Mouse (Mus musculus) urinary bladder, postnatal 25 days (tissue): ENCODE measurements around the gene Msh4.
"Not testable (repeated sequence)": the region's sequence is repeated elsewhere in the genome, so short reads cannot be mapped to it uniquely, and the experiment has no call there.

Source experiments
- DNase-seq: peaks from one replicate; pipeline ENCODE4 v3.0.0; 2022; ENCODE audit warnings: low spot score

Gene Msh4

GRCm38 (mm10) chr3:153911197-153911881 is 5.4 kb upstream of the Msh4 start:
- no peak for DNase-seq

DNA sequence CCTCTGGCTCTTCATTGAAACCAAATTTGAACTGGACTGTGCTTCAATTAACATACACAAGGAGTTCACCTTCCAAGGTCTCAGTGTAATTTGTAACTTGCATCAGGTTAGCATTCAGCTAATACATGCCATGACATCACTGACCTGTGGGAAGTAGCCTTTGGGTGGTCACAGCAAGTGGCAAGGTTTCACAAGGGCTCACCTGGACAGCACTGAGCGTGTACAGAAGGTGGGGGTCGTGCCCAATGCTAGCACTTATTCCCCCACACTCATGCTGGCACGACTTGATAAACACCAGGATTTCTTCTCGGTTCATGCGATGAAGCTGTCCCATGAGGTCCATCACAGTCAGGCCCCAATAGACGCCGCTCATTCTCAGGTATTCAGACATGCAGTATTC is 4.6 kb upstream of the Msh4 start:
- DNase-seq, result no peak

GRCm38 (mm10) chr3:153908919-153909318 is 3.0 kb upstream of the Msh4 start:
- DNase-seq, result no peak

GRCm38 (mm10) chr3:153905251-153906135 is 445 bp downstream of the Msh4 start:
- DNase-seq, result no peak

- DNase-seq, result peak; percentile 26
These were observed 1.4 kb downstream of the Msh4 start for GRCm38 (mm10) chr3:153904586-153904985.

- no peak for DNase-seq
These were observed 3.3 kb downstream of the Msh4 start for GRCm38 (mm10) chr3:153902595-153902994.

- DNase-seq, result no peak
These were observed 4.0 kb downstream of the Msh4 start for GRCm38 (mm10) chr3:153901904-153902303.

- DNase-seq, result no peak
These were observed 8.7 kb downstream of the Msh4 start for GRCm38 (mm10) chr3:153897216-153897615.

DNA sequence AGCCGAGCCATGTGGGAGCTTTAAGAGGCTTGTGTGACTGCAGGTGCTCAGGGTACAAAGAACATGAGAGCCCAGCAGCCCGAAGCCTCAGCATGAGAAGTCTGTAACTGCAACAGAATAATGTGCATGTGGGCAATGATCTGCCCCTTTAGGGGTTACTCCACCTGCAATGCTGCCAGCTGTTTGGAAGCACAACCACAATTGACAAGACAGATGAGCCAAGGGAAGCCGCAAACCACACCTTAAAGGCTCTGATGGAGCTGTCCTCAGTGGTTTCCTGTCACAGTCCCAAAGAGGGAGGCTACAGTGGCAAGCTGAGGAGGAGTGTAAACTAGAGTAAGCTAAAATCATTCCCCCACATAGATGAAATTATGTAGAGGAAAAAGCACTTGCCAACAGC is 10.5 kb downstream of the Msh4 start:
- no peak for DNase-seq

DNA sequence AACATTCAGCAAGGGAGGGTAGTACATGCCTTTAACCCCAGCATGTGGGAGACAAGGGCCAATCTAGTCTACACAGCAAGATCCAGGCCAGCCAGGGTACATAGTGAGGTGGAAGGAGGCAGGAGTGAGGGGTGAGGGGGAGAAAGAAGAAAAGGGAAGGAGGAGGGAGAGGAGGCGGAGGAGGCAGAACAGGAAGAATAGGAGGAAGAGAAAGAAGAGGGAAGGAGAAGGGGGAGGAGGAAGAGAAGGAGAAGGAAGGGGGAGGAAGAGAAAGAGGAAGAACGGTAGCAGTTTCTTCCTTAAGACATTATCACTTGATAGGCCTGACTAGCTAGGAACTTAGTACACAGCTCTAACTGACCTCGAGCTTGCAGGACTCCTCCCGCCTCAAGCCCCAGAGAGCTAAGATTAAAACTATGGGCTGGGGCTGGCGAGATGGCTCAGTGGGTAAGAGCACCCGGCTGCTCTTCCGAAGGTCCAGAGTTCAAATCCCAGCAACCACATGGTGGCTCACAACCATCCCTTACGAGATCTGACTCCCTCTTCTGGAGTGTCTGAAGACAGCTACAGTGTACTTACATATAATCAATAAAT is 16.7 kb downstream of the Msh4 start:
- DNase-seq, result no peak

DNA sequence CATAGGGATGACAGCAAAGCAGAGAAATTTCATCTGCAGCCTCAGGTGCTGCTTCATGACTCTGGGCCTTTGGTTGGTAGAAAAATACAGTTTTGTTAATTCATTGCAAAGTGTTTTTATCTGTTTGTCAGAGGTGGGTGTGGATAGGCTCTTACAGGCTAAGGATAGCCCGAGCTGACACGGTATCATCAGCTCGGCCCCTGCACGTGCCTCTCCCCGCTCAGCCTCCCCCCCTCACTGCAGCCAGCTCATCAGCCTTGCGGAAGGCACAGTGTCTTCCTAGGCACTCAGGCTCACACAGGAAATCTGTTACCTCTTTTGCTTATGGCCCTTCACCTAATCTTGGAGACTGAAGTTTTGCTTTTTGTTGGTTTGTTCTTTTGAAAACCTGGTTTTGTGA is 17.8 kb downstream of the Msh4 start:
- no peak for DNase-seq

DNA sequence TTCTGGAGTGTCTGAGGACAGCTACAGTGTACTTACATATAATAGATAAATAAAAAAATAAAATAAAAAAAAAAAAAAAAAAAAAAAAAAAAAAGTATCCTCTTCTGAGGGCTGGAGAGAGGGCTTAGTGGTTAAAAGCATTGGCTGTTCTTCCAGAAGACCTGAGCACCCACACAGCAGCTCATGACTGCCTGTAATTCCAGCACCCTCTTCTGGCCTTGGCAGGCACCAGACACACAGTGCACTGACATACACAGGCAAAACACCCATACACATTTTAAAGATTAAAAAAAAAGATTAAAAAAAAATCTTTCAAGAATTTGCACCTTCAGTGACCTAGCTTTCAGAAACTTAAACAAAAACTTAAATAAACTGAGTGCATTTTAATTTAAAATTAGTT is 19.6 kb downstream of the Msh4 start:
- DNase-seq, result no peak

DNA sequence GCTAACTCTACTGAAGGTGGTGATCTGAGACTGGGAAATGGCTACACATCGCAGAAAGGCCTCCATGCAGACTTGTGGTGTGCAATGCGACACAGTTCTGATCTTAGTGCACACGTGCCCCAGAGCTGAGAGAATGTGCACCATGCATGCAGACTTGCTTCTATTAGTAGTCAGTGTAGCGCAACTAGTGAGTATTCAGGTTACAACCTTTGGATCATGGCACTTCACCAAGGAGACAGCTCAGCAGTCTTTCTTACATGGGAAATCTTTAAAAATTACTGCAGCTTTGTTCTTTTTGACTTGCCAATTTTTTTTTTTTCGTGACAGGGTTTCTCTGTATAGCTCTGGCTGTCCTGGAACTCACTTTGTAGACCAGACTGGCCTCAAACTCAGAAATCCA is 34.5 kb downstream of the Msh4 start:
- DNase-seq, result no peak

GRCm38 (mm10) chr3:153867149-153868136 is 38.5 kb downstream of the Msh4 start:
- no peak for DNase-seq

GRCm38 (mm10) chr3:153864636-153865429 is 41.1 kb downstream of the Msh4 start:
- no peak for DNase-seq

DNA sequence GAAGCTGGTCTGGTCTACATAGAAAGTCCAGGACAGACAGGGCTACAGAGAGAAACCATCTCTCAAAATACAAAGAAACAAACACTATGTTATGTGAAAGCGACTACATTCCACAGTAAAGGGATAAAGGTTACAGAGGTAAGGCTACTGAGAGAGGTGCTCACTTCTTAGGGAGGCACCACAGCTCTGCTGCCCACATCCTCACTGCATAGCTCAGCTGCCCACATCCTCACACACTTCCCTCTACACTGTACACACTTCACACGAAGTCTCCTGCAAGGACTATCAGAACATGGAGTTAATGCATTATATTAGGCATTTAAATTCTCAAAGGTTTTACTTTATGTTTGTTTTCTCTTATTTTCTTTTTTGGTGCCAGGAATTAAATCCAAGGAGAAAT is 42.1 kb downstream of the Msh4 start:
- no peak for DNase-seq

- not testable (repeated sequence) for DNase-seq
These were observed 45.5 kb downstream of the Msh4 start for GRCm38 (mm10) chr3:153860392-153860791.

GRCm38 (mm10) chr3:153858350-153859001 is 47.5 kb downstream of the Msh4 start:
- no peak for DNase-seq

- DNase-seq, result no peak
These were observed 53.7 kb downstream of the Msh4 start for GRCm38 (mm10) chr3:153852266-153852665.

- no peak for DNase-seq
These were observed 55.2 kb downstream of the Msh4 start for GRCm38 (mm10) chr3:153850759-153851158.
